Mouse (Mus musculus) urinary bladder, postnatal 14 days (tissue): ENCODE results near the gene Nek9.
A peak's percentile ranks its signal among the peaks of the same experiment; 100 is the strongest.

Experiments used
- DNase-seq: peaks from one replicate; pipeline ENCODE4 v3.0.0; 2021; ENCODE audit warnings: low spot score

The Nek9 gene

GRCm38 (mm10) chr12:85339243-85339729 lies at the start of gene Nek9:
Nek9 (minus strand) TSS chr12:85339362.
- DNase-seq, result peak; percentile 93

GRCm38 (mm10) chr12:85385995-85386375 lies 46.8 kb upstream of the Nek9 start:
- DNase-seq, result no peak

GRCm38 (mm10) chr12:85385329-85385994 lies 46.3 kb upstream of the Nek9 start:
- DNase-seq, result no peak

- DNase-seq, result no peak
Observed at GRCm38 (mm10) chr12:85382761-85383680, 43.9 kb upstream of the Nek9 start.

GRCm38 (mm10) chr12:85381570-85381969 lies 42.4 kb upstream of the Nek9 start:
- DNase-seq, result no peak

GRCm38 (mm10) chr12:85380942-85381341 lies 41.8 kb upstream of the Nek9 start:
- DNase-seq, result no peak

GRCm38 (mm10) chr12:85380308-85380707 lies 41.1 kb upstream of the Nek9 start:
- DNase-seq, result no peak

- no peak for DNase-seq
Observed at GRCm38 (mm10) chr12:85378271-85378670, 39.1 kb upstream of the Nek9 start.

GRCm38 (mm10) chr12:85374561-85375272 lies 35.6 kb upstream of the Nek9 start, which contains the start of gene Tmed10:
Tmed10 (minus strand) TSS chr12:85374847.
- peak; percentile 90 for DNase-seq

- DNase-seq, result peak; percentile 77
Observed at GRCm38 (mm10) chr12:85373591-85374560, 34.7 kb upstream of the Nek9 start.

GRCm38 (mm10) chr12:85372068-85372665 lies 33.0 kb upstream of the Nek9 start:
- DNase-seq, result no peak

GRCm38 (mm10) chr12:85368441-85369063 lies 29.4 kb upstream of the Nek9 start:
- no peak for DNase-seq

- no peak for DNase-seq
Observed at GRCm38 (mm10) chr12:85366271-85366670, 27.1 kb upstream of the Nek9 start.

GRCm38 (mm10) chr12:85362510-85362909 lies 23.3 kb upstream of the Nek9 start:
- no peak for DNase-seq

- DNase-seq, result no peak
Observed at GRCm38 (mm10) chr12:85361580-85361979, 22.4 kb upstream of the Nek9 start.

- DNase-seq, result no peak
Observed at GRCm38 (mm10) chr12:85361165-85361564, 22.0 kb upstream of the Nek9 start.

- no peak for DNase-seq
Observed at GRCm38 (mm10) chr12:85354061-85354460, 14.9 kb upstream of the Nek9 start.

- DNase-seq, result no peak
Observed at GRCm38 (mm10) chr12:85350407-85351232, 11.5 kb upstream of the Nek9 start.

GRCm38 (mm10) chr12:85348338-85348737 lies 9.2 kb upstream of the Nek9 start:
- no peak for DNase-seq
